Mouse (Mus musculus): ENCODE measurements around the gene Vmn1r218. TPM values are rescaled to one million over a fixed set of nuclear protein-coding genes. Genes with fewer than 3 reads are reported as not detected.
"Not testable (repeated sequence)": the region's sequence is repeated elsewhere in the genome, so short reads cannot be mapped to it uniquely, and the experiment has no call there.

The Vmn1r218 gene
- polyA plus RNA-seq (2014; fragmentation: Nextera tagmentation; extraction: Ambion mirVana), result not detected in 2 replicates

DNA sequence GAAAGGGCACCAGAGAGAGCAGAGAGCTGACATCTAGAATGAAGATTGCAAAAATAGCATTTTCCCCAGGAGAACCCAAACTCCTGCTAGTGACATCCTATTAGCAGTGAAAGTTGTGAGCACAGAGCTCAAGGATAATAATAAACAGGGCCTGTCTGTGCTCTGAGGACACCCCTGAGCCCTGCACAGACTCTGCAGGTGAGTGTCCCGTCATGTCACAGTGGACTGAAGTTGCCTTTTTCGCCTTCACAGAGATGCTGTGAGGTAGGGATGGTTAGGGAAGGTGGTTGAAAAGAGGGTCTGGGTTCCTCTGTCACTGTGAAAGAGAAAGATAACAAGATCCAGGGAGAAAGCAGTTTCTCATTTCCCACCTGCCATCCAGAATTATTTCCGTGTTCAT is at the start of gene Vmn1r218:
Gene Vmn1r218, plus strand, starts transcription at position 57 of the 400 bp plus-strand sequence.
- Histone ChIP-seq H3K4me1 (ENCODE audit: control insufficient read depth in 2 of 2, insufficient read depth in 2 of 2, low read length in 2 of 2) (no peaks in the 10 kb centered on the region), H3K4me2 (ENCODE audit: low read length) (no peak within 1 kb of the TSS), H3K4me3 (ENCODE audit: control insufficient read depth in 1 of 2, insufficient read depth in 1 of 2, low read depth in 1 of 2, low read length in 2 of 2) (no peak within 1 kb of the TSS), H3K9ac (ENCODE audit: low read length) (no peak within 1 kb of the TSS), H3K36me3 (ENCODE audit: control insufficient read depth, insufficient read depth, low read length) (no peaks in the 10 kb centered on the region), H3K27ac (replicated peaks in 1 of 2; ENCODE audit: control insufficient read depth in 1 of 2, insufficient read depth in 1 of 2, low read depth in 2 of 2, low read length in 2 of 2) (no peak within 1 kb of the TSS), H3K27me3 (ENCODE audit: control insufficient read depth, insufficient read depth, low read length) (no peaks in the 10 kb centered on the region), H3K9me3 (ENCODE audit: control insufficient read depth, low read length) (no peaks in the 10 kb centered on the region)
- WGBS, result 59% methylated on average over 3 of the region's 3 CpGs
- no peak for ATAC-seq (ENCODE audit: insufficient number of reproducible peaks, insufficient read depth, low FRiP score, low read depth)

DNA sequence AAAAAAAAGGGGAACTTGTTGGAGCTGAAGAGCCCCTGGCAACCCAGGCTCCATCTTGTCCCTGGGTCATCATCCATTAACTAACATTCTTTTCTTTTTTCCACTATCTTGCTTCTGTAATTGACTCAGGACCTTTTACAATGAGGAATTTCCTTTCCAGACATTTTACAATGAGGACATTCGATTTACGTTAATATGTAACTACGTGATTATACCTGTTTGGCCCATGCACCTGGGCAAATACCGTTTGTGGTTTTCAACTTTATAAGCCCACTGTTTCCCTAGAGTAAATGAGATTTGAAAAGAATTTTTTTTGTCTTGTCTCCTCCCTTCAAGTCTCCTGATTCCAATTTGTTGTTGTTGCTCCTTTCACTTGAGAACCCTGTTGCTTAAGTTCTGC is 38.6 kb upstream of the Vmn1r218 start:
- Histone ChIP-seq H3K27ac (replicated peaks in 1 of 2; ENCODE audit: control insufficient read depth in 1 of 2, insufficient read depth in 1 of 2, low read depth in 2 of 2, low read length in 2 of 2) (no peak overlapping the region), H3K9me3 (ENCODE audit: control insufficient read depth, low read length) (no peaks in the 10 kb centered on the region), H3K4me1 (ENCODE audit: control insufficient read depth in 2 of 2, insufficient read depth in 2 of 2, low read length in 2 of 2) (no peaks in the 10 kb centered on the region), H3K4me3 (ENCODE audit: control insufficient read depth in 1 of 2, insufficient read depth in 1 of 2, low read depth in 1 of 2, low read length in 2 of 2) (no peak overlapping the region), H3K9ac (ENCODE audit: low read length) (no peak overlapping the region), H3K4me2 (ENCODE audit: low read length) (no peak overlapping the region), H3K27me3 (ENCODE audit: control insufficient read depth, insufficient read depth, low read length) (no peaks in the 10 kb centered on the region), H3K36me3 (ENCODE audit: control insufficient read depth, insufficient read depth, low read length) (no peaks in the 10 kb centered on the region)
- 87% methylated on average over 4 of the region's 4 CpGs for WGBS
- no peak for ATAC-seq (ENCODE audit: insufficient number of reproducible peaks, insufficient read depth, low FRiP score, low read depth)

DNA sequence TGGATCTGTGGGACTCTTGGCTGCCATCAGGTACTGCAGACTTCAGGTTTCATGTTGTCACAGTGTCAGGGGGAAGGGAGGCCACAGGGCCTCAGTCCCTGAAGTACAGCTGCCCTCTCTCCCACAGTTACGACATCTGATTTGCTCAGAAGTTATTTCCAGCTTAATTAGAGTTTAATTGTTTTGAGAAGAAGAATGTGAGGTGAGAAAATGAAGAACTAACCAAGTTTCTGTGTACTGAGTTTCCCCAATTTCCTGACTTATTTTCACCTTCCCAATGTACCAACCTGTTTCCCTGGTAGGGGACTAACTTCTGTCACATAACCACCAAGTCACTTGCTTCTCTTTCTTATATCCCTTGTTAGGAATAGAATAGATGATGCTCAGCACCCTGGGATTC is 14.8 kb upstream of the Vmn1r218 start, which contains the start of gene Vmn1r217:
Gene Vmn1r217, minus strand, starts transcription at position 101 of the 400 bp plus-strand sequence.
- not testable (repeated sequence) for H3K36me3 ChIP-seq (ENCODE audit: control insufficient read depth, insufficient read depth, low read length); H3K4me1 ChIP-seq (ENCODE audit: control insufficient read depth in 2 of 2, insufficient read depth in 2 of 2, low read length in 2 of 2); H3K9me3 ChIP-seq (ENCODE audit: control insufficient read depth, low read length); H3K9ac ChIP-seq (ENCODE audit: low read length); H3K27ac ChIP-seq (replicated peaks in 1 of 2; ENCODE audit: control insufficient read depth in 1 of 2, insufficient read depth in 1 of 2, low read depth in 2 of 2, low read length in 2 of 2); ATAC-seq (ENCODE audit: insufficient number of reproducible peaks, insufficient read depth, low FRiP score, low read depth); H3K27me3 ChIP-seq (ENCODE audit: control insufficient read depth, insufficient read depth, low read length); H3K4me3 ChIP-seq (ENCODE audit: control insufficient read depth in 1 of 2, insufficient read depth in 1 of 2, low read depth in 1 of 2, low read length in 2 of 2); H3K4me2 ChIP-seq (ENCODE audit: low read length)
- 82% methylated on average over 1 of the region's 1 CpGs for WGBS

DNA sequence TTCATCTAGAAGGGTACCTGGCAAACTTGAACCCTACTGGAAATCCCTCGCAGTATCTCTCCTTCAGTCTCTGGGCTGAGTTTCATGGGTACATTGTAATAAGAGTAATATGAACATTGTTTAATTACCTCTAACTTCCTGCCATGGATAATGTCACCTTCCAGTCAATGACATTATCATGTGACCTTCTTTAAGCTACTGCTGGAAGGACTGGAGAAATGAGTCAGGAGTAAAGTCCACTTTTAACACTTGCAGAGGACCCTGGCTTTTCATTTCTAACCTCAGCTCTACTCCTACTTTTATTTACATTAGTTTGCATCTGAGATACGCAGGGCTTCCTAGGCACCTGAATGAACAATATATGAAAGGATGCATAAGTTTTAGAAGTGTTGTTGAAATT is 12.3 kb upstream of the Vmn1r218 start:
- Histone ChIP-seq H3K36me3 (ENCODE audit: control insufficient read depth, insufficient read depth, low read length) (no peaks in the 10 kb centered on the region), H3K27me3 (ENCODE audit: control insufficient read depth, insufficient read depth, low read length) (no peaks in the 10 kb centered on the region), H3K4me3 (ENCODE audit: control insufficient read depth in 1 of 2, insufficient read depth in 1 of 2, low read depth in 1 of 2, low read length in 2 of 2) (no peak overlapping the region), H3K4me2 (ENCODE audit: low read length) (no peak overlapping the region), H3K9ac (ENCODE audit: low read length) (no peak overlapping the region), H3K4me1 (ENCODE audit: control insufficient read depth in 2 of 2, insufficient read depth in 2 of 2, low read length in 2 of 2) (no peaks in the 10 kb centered on the region), H3K27ac (replicated peaks in 1 of 2; ENCODE audit: control insufficient read depth in 1 of 2, insufficient read depth in 1 of 2, low read depth in 2 of 2, low read length in 2 of 2) (no peak overlapping the region), H3K9me3 (ENCODE audit: control insufficient read depth, low read length) (0 out of 2 replicates have a peak, but pooled peaks cover 4% of the 10 kb centered on the region)
- ATAC-seq (ENCODE audit: insufficient number of reproducible peaks, insufficient read depth, low FRiP score, low read depth), result no peak
- WGBS, result 80% methylated on average over 2 of the region's 2 CpGs

DNA sequence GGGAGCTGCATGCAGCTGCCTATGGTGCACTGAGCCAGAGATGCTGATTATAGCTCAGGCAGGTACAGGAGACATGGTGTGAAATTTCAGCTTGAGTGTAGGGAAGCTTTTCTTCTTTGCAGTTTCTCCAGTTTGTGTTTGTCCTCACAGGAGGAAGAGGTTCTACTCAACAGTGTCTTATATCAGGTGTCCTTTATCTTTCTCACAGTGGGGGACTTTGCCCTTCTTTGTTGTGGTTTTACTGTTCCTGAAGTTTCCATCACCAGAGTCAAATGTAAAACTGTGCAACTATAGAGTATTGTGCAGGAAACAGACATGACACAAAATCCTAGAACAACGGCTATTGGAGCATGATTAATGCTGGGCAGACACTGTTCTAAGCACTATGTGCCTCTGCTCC is 546 bp downstream of the Vmn1r218 start:
- Histone ChIP-seq H3K27me3 (ENCODE audit: control insufficient read depth, insufficient read depth, low read length) (no peaks in the 10 kb centered on the region), H3K9me3 (ENCODE audit: control insufficient read depth, low read length) (no peaks in the 10 kb centered on the region), H3K27ac (replicated peaks in 1 of 2; ENCODE audit: control insufficient read depth in 1 of 2, insufficient read depth in 1 of 2, low read depth in 2 of 2, low read length in 2 of 2) (no peak overlapping the region), H3K4me2 (ENCODE audit: low read length) (no peak overlapping the region), H3K4me3 (ENCODE audit: control insufficient read depth in 1 of 2, insufficient read depth in 1 of 2, low read depth in 1 of 2, low read length in 2 of 2) (no peak overlapping the region), H3K4me1 (ENCODE audit: control insufficient read depth in 2 of 2, insufficient read depth in 2 of 2, low read length in 2 of 2) (no peaks in the 10 kb centered on the region), H3K9ac (ENCODE audit: low read length) (no peak overlapping the region), H3K36me3 (ENCODE audit: control insufficient read depth, insufficient read depth, low read length) (no peaks in the 10 kb centered on the region)
- 71% methylated on average over 1 of the region's 1 CpGs for WGBS
- no peak for ATAC-seq (ENCODE audit: insufficient number of reproducible peaks, insufficient read depth, low FRiP score, low read depth)

DNA sequence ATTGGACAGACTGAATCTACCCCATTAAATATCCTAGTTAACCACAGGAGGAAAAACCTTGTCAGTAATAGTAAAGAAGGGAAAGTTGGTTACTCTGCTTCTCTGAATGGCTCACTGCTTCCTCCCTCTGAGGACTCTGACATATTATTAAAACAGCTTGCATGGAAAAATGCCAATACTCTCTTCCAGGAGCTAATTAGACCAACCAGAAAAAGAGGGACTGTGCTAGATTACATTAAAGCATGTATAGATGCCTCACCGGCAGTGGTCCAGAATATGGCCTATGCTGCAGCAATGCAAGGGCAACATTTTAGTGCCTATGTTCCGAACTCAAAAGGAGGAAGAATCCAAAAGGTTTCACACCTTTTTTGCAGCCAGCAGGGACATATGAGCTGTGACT is 5.9 kb downstream of the Vmn1r218 start:
- no peak overlapping the region for H3K9ac ChIP-seq (ENCODE audit: low read length)
- WGBS, result 80% methylated on average over 2 of the region's 2 CpGs
- no peak for ATAC-seq (ENCODE audit: insufficient number of reproducible peaks, insufficient read depth, low FRiP score, low read depth)

DNA sequence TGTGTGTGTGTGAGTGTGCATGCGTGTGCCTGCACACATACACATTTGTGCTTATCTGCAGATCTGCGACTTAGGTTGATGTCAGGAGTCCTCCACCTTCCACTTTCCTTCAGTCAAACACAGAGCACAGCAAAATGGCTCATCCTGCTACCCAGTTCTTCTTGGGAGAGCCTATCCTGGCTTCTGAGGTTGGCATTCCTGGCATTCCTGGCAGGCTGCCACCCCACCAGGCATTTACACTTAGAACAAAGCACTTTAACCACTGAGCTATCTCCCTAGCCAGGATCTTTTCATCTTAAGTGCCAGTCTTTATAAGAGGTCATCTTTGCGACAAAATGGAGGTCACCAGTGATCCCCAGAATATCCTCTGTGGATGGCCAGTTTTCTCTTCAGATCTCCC is 24.9 kb downstream of the Vmn1r218 start:
- H3K4me1 ChIP-seq (ENCODE audit: control insufficient read depth in 2 of 2, insufficient read depth in 2 of 2, low read length in 2 of 2), result peaks cover 4 to 5% of the 10 kb centered on the region in 2 experiments; a peak in 3 of 4 replicates
- no peaks in the 10 kb centered on the region for H3K36me3 ChIP-seq (ENCODE audit: control insufficient read depth, insufficient read depth, low read length)
- no peak overlapping the region for H3K4me2 ChIP-seq (ENCODE audit: low read length)
- ATAC-seq (ENCODE audit: insufficient number of reproducible peaks, insufficient read depth, low FRiP score, low read depth), result 0 out of 2 replicates have a peak, but pooled peaks have one; percentile 35
- H3K9ac ChIP-seq (ENCODE audit: low read length), result no peak overlapping the region
- WGBS, result 53% methylated on average over 3 of the region's 3 CpGs
- no peaks in the 10 kb centered on the region for H3K27me3 ChIP-seq (ENCODE audit: control insufficient read depth, insufficient read depth, low read length)
- H3K9me3 ChIP-seq (ENCODE audit: control insufficient read depth, low read length), result no peaks in the 10 kb centered on the region
- H3K4me3 ChIP-seq (ENCODE audit: control insufficient read depth in 1 of 2, insufficient read depth in 1 of 2, low read depth in 1 of 2, low read length in 2 of 2), result no peak overlapping the region
- no peak overlapping the region for H3K27ac ChIP-seq (replicated peaks in 1 of 2; ENCODE audit: control insufficient read depth in 1 of 2, insufficient read depth in 1 of 2, low read depth in 2 of 2, low read length in 2 of 2)

More for the DNA sequence above, 5.9 kb downstream of the Vmn1r218 start:
- H3K27ac ChIP-seq (replicated peaks in 1 of 2; ENCODE audit: control insufficient read depth in 1 of 2, insufficient read depth in 1 of 2, low read depth in 2 of 2, low read length in 2 of 2), result no peak overlapping the region
- no peak overlapping the region for H3K4me3 ChIP-seq (ENCODE audit: control insufficient read depth in 1 of 2, insufficient read depth in 1 of 2, low read depth in 1 of 2, low read length in 2 of 2)
- H3K4me1 ChIP-seq (ENCODE audit: control insufficient read depth in 2 of 2, insufficient read depth in 2 of 2, low read length in 2 of 2), result no peaks in the 10 kb centered on the region
- no peaks in the 10 kb centered on the region for H3K9me3 ChIP-seq (ENCODE audit: control insufficient read depth, low read length)
- no peaks in the 10 kb centered on the region for H3K36me3 ChIP-seq (ENCODE audit: control insufficient read depth, insufficient read depth, low read length)
- H3K4me2 ChIP-seq (ENCODE audit: low read length), result no peak overlapping the region
- H3K27me3 ChIP-seq (ENCODE audit: control insufficient read depth, insufficient read depth, low read length), result no peaks in the 10 kb centered on the region

DNA sequence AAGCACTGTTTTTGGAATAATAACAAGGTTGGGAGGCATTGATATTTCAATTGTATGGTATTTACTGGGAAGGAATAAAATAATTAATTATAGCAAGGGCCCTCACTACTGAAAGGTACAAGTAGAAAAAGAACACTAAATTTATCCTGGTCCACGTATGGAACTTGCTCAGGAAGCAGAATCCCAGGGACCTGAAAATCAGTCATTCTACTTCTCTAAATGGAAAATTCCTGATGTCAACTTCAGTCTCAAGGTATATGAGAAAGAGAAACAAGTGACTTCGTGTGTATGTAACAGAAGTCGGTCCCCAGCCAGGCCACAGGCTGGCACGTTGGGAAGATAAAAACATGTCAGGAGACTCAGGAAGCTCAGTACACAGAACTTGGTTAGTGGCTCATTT is 26.1 kb downstream of the Vmn1r218 start, which contains the start of gene Vmn1r219:
Gene Vmn1r219, plus strand, starts transcription at position 301 of the 400 bp plus-strand sequence.
- H3K9me3 ChIP-seq (ENCODE audit: control insufficient read depth, low read length), result no peaks in the 10 kb centered on the region
- no peak within 1 kb of the TSS for H3K27ac ChIP-seq (replicated peaks in 1 of 2; ENCODE audit: control insufficient read depth in 1 of 2, insufficient read depth in 1 of 2, low read depth in 2 of 2, low read length in 2 of 2)

More for the DNA sequence above, 26.1 kb downstream of the Vmn1r218 start, which contains the start of gene Vmn1r219:
- WGBS, result 52% methylated on average over 4 of the region's 4 CpGs
- ATAC-seq (ENCODE audit: insufficient number of reproducible peaks, insufficient read depth, low FRiP score, low read depth), result no peak
- no peaks in the 10 kb centered on the region for H3K36me3 ChIP-seq (ENCODE audit: control insufficient read depth, insufficient read depth, low read length)
- H3K4me2 ChIP-seq (ENCODE audit: low read length), result no peak within 1 kb of the TSS
- H3K4me3 ChIP-seq (ENCODE audit: control insufficient read depth in 1 of 2, insufficient read depth in 1 of 2, low read depth in 1 of 2, low read length in 2 of 2), result no peak within 1 kb of the TSS
- no peaks in the 10 kb centered on the region for H3K27me3 ChIP-seq (ENCODE audit: control insufficient read depth, insufficient read depth, low read length)
- H3K9ac ChIP-seq (ENCODE audit: low read length), result no peak within 1 kb of the TSS
- H3K4me1 ChIP-seq (ENCODE audit: control insufficient read depth in 2 of 2, insufficient read depth in 2 of 2, low read length in 2 of 2), result peaks cover 4 to 5% of the 10 kb centered on the region in 2 experiments; a peak in 3 of 4 replicates

All from heart, embryonic 14.5 days (tissue).